Mouse (Mus musculus): ENCODE data around the gene Phlpp1. TPM values are rescaled to one million over a fixed set of nuclear protein-coding genes. Genes with fewer than 3 reads are reported as not detected.

Gene Phlpp1
- total and polyA plus RNA-seq, 3 experiments: 14.8 to 38.4 (median 20.9) TPM

GRCm38 (mm10) chr1:106362841-106363604, 191.5 kb downstream of the Phlpp1 start:
- in situ Hi-C loops (cut with MboI; ENCODE audit: low pct_ligation_motif_present, low pct_unique_long_range_greater_than_20kb, low sequenced_read_pairs) (no loop called here), dilution Hi-C loops (cut with MboI; ENCODE audit: extremely low pct_ligation_motif_present, extremely low pct_unique_long_range_greater_than_20kb, low sequenced_read_pairs) (no loop called here)
- DNase-seq (ENCODE audit: extremely low read depth): no peak
- no peak overlapping the region for H3K27ac ChIP-seq (ENCODE audit: insufficient read depth, low read depth)
- no peaks in the 10 kb centered on the region for H3K9me3 ChIP-seq (replicated peaks; ENCODE audit: low read length)
- H3K27me3 ChIP-seq (replicated peaks): no peaks in the 10 kb centered on the region
- TF ChIP-seq E2F4 (IDR thresholded peaks at IDR 0.05; ENCODE audit: insufficient replicate concordance, low read depth, low read length): no peak
- no peak for TF ChIP-seq BHLHE40 (IDR thresholded peaks at IDR 0.05; ENCODE audit: low read depth, low read length)
- no peak for TF ChIP-seq SMC3 (IDR thresholded peaks at IDR 0.05; ENCODE audit: low read depth, low read length)
- TF ChIP-seq POLR2A (IDR thresholded peaks at IDR 0.05; ENCODE audit: low read depth, low read length): no peak
- TF ChIP-seq CHD1 (IDR thresholded peaks at IDR 0.05; ENCODE audit: low read depth, low read length): no peak
- no peak for TF ChIP-seq IRF4 (IDR thresholded peaks at IDR 0.05; ENCODE audit: low read depth, low read length)
- TF ChIP-seq ZKSCAN1 (IDR thresholded peaks at IDR 0.05; ENCODE audit: borderline replicate concordance, low read depth, low read length): no peak
- TF ChIP-seq ZMIZ1 (IDR thresholded peaks at IDR 0.05; ENCODE audit: low read depth, low read length): no peak
- TF ChIP-seq GABPA (IDR thresholded peaks at IDR 0.05; ENCODE audit: insufficient replicate concordance, low read depth, low read length): no peak
- TF ChIP-seq KAT2A (IDR thresholded peaks at IDR 0.05; ENCODE audit: insufficient replicate concordance, low read length): no peak
- no peak for TF ChIP-seq RAD21 (IDR thresholded peaks at IDR 0.05; ENCODE audit: low read depth, low read length)
- no peak for TF ChIP-seq POLR2AphosphoS2 (IDR thresholded peaks at IDR 0.05; ENCODE audit: low read depth, low read length)
- no peaks in the 10 kb centered on the region for H3K79me2 ChIP-seq (replicated peaks; ENCODE audit: control insufficient read depth, extremely low read depth, insufficient read depth, poor library complexity, severe bottlenecking)
- H3K36me3 ChIP-seq (replicated peaks in 1 of 2; ENCODE audit: control insufficient read depth in 1 of 2, insufficient read depth in 1 of 2, low read length in 1 of 2): peaks cover 12 to 71% of the 10 kb centered on the region in 2 experiments
- H3K9ac ChIP-seq (ENCODE audit: insufficient read depth, low read depth): no peak overlapping the region
- no peak overlapping the region for H3K4me2 ChIP-seq (ENCODE audit: insufficient read depth, low read depth, poor library complexity, severe bottlenecking)
- H3K4me3 ChIP-seq (replicated peaks in 1 of 3; ENCODE audit: low read depth in 2 of 3, low read length in 2 of 3, poor library complexity in 1 of 3): no peak overlapping the region
- peaks cover 5 to 36% of the 10 kb centered on the region in 2 experiments; a peak in 3 of 4 replicates for H3K4me1 ChIP-seq (ENCODE audit: control insufficient read depth in 1 of 2, insufficient read depth in 2 of 2)

DNA sequence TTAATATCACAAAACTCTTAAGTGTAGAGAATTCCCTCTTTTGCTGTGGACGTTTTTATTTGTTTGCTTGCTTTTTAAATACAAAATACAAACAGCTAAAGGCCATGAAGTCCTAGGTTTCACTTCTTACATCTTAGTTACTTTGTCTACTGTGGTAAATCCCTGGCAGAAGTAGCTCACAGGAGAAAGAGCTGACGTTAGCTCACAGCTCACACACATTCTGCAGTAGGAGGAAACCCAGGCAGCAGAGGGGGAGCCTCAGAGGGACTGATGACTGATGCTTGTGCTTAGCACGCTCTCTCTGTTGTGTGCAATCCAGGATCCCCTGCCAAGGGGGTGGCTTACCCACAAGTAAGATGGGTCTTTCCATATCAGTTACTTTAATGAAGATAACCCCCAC, 197.8 kb downstream of the Phlpp1 start:
- Histone ChIP-seq H3K27me3 (replicated peaks) (no peaks in the 10 kb centered on the region), H3K79me2 (replicated peaks; ENCODE audit: control insufficient read depth, extremely low read depth, insufficient read depth, poor library complexity, severe bottlenecking) (no peaks in the 10 kb centered on the region), H3K27ac (ENCODE audit: insufficient read depth, low read depth) (no peak overlapping the region), H3K4me1 (ENCODE audit: control insufficient read depth in 1 of 2, insufficient read depth in 2 of 2) (peaks cover 4 to 34% of the 10 kb centered on the region in 2 experiments), H3K9ac (ENCODE audit: insufficient read depth, low read depth) (no peak overlapping the region), H3K4me3 (replicated peaks in 1 of 3; ENCODE audit: low read depth in 2 of 3, low read length in 2 of 3, poor library complexity in 1 of 3) (no peak overlapping the region), H3K9me3 (replicated peaks; ENCODE audit: low read length) (no peaks in the 10 kb centered on the region), H3K36me3 (replicated peaks in 1 of 2; ENCODE audit: control insufficient read depth in 1 of 2, insufficient read depth in 1 of 2, low read length in 1 of 2) (peaks cover 3 to 64% of the 10 kb centered on the region in 2 experiments), H3K4me2 (ENCODE audit: insufficient read depth, low read depth, poor library complexity, severe bottlenecking) (no peak overlapping the region)
- in situ Hi-C loops (cut with MboI; ENCODE audit: low pct_ligation_motif_present, low pct_unique_long_range_greater_than_20kb, low sequenced_read_pairs): no loop called here
- TF ChIP-seq GABPA (IDR thresholded peaks at IDR 0.05; ENCODE audit: insufficient replicate concordance, low read depth, low read length) (no peak), CTCF (conservative IDR thresholded peaks at IDR 0.05 in 1 of 2, IDR thresholded peaks at IDR 0.05 in 1 of 2; ENCODE audit: low read depth in 2 of 2, low read length in 2 of 2) (no peak), EP300 (IDR thresholded peaks at IDR 0.05; ENCODE audit: low read length) (no peak), POLR2A (IDR thresholded peaks at IDR 0.05; ENCODE audit: low read depth, low read length) (no peak), NRF1 (IDR thresholded peaks at IDR 0.05; ENCODE audit: low read depth, low read length) (no peak), MAZ (IDR thresholded peaks at IDR 0.05; ENCODE audit: low read depth, low read length) (no peak), MAX (IDR thresholded peaks at IDR 0.05; ENCODE audit: low read length) (no peak), ELF1 (IDR thresholded peaks at IDR 0.05; ENCODE audit: low read depth, low read length) (no peak), MYC (IDR thresholded peaks at IDR 0.05; ENCODE audit: low read depth, low read length) (no peak), MXI1 (IDR thresholded peaks at IDR 0.05; ENCODE audit: low read depth, low read length) (no peak), SMC3 (IDR thresholded peaks at IDR 0.05; ENCODE audit: low read depth, low read length) (no peak), MEF2A (IDR thresholded peaks at IDR 0.05; ENCODE audit: borderline replicate concordance, low read depth, low read length) (no peak), TBP (conservative IDR thresholded peaks at IDR 0.05; ENCODE audit: low read depth, low read length) (no peak), CHD1 (IDR thresholded peaks at IDR 0.05; ENCODE audit: low read depth, low read length) (no peak), TCF12 (IDR thresholded peaks at IDR 0.05; ENCODE audit: low read depth, low read length) (no peak), ZC3H11A (IDR thresholded peaks at IDR 0.05; ENCODE audit: low read depth, low read length) (no peak)
- dilution Hi-C loops (cut with MboI; ENCODE audit: extremely low pct_ligation_motif_present, extremely low pct_unique_long_range_greater_than_20kb, low sequenced_read_pairs): no loop called here
- no peak for DNase-seq (ENCODE audit: extremely low read depth)

Data from CH12.LX (cell line).